Mouse (Mus musculus) testis, adult 2 months (tissue): ENCODE measurements around the gene Gsdme. TPM values are rescaled to one million over a fixed set of nuclear protein-coding genes. Genes with fewer than 3 reads are reported as not detected.

Experiments
- H3K27ac ChIP-seq: fragments of 200-500 bp; 2 replicates; pipeline ENCODE4 v1.5.1; 2012; ENCODE audit warnings: low read depth, low read length; ENCODE audit not compliant: control insufficient read depth, insufficient read depth
- H3K27me3 ChIP-seq: fragments of 200-500 bp; 2 replicates; pipeline ENCODE4 v1.6.1; 2012; ENCODE audit warnings: mild to moderate bottlenecking, low read length, moderate library complexity; ENCODE audit not compliant: control insufficient read depth, insufficient read depth
- H3K36me3 ChIP-seq: fragments of 200-500 bp; 2 replicates; pipeline ENCODE4 v1.6.1; 2012; ENCODE audit warnings: mild to moderate bottlenecking, low read length; ENCODE audit not compliant: control insufficient read depth, insufficient read depth
- H3K4me1 ChIP-seq: fragments of 200-500 bp; 2 replicates; pipeline ENCODE4 v1.6.1; 2012; ENCODE audit warnings: low read length; ENCODE audit not compliant: control insufficient read depth, insufficient read depth
- H3K4me3 ChIP-seq: fragments of 200-500 bp; 2 replicates; pipeline ENCODE4 v1.5.1; 2012; ENCODE audit warnings: low read depth, mild to moderate bottlenecking, low read length, moderate library complexity, mixed read lengths; ENCODE audit not compliant: control insufficient read depth
- CTCF ChIP-seq: fragments of 200-500 bp; IDR thresholded peaks from 2 replicates; pipeline ENCODE4 v1.5.1; 2012; ENCODE audit warnings: low read depth, mild to moderate bottlenecking, inconsistent platforms, low read length, moderate library complexity; ENCODE audit not compliant: control insufficient read depth, insufficient read depth, insufficient replicate concordance
- POLR2A ChIP-seq: fragments of 200-500 bp; IDR thresholded peaks from 2 replicates; pipeline ENCODE4 v1.6.1; 2012; ENCODE audit warnings: low read depth, mild to moderate bottlenecking, inconsistent platforms, low read length, moderate library complexity; ENCODE audit not compliant: control insufficient read depth
- polyA plus RNA-seq: library from polyadenylated mRNA; depleted of rRNA; stranded (reverse); fragments of >200 nt; gene quantifications from 2 replicates; pipeline ENCODE4 v1.2.3, GENCODE M21; 2012; rRNA removed

The Gsdme gene
- 1.5 and 1.9 TPM in 2 replicates for polyA plus RNA-seq

DNA sequence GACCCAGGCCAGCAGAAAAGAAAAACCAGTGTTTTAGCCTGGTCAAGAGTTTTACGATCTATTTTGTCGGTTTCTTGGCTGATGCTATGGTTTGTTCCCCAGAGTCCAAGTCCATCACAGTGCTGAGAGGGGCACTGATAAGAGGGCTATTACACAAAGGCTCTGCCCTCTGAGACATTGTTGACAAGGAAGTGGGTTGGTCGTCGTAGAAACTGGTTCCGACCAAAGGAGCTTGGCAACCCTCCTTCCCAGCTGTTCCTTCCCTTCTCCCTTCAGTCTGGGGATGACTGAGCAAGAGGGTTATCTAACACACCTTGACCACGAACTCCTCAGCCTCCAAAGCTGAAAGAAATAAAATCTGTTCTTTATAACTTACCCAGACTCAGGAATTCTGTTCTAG, at the start of gene Gsdme:
TSS of gene Gsdme (minus strand) at position 193 of the 400 bp plus-strand sequence.
- no peaks in the 10 kb centered on the region for H3K36me3 ChIP-seq
- H3K27ac ChIP-seq, result no peak within 1 kb of the TSS
- H3K4me1 ChIP-seq, result peaks cover 22% of the 10 kb centered on the region
- no peak for TF ChIP-seq CTCF
- TF ChIP-seq POLR2A, result no peak
- peak within 1 kb of the TSS; percentile 50 for H3K4me3 ChIP-seq
- no peaks in the 10 kb centered on the region for H3K27me3 ChIP-seq

DNA sequence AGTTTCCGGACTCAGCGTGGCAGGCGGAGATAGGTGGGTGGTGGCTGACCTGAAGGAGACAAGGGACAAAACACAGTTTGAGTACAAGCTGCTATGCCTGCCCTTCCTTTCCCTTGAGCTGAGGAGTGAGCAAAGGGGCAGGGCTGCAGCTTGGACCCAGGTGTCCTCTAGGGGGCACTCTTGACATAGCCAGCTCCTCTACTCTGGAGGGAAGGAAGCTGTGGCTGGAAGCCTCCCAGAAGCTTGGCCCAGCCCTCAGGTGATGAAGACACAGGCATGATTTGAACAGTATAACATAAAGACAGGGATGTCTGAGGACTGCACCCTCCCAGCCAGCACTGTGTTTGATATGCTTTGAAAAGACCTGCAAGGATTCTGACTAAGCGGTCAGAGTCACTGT, 49.0 kb upstream of the Gsdme start:
- Histone ChIP-seq H3K27me3 (no peaks in the 10 kb centered on the region), H3K4me3 (no peak overlapping the region), H3K4me1 (no peaks in the 10 kb centered on the region), H3K27ac (no peak overlapping the region), H3K36me3 (no peaks in the 10 kb centered on the region)
- TF ChIP-seq POLR2A (no peak), CTCF (peak; percentile 82; the same call in 1 of the 2 replicates)

DNA sequence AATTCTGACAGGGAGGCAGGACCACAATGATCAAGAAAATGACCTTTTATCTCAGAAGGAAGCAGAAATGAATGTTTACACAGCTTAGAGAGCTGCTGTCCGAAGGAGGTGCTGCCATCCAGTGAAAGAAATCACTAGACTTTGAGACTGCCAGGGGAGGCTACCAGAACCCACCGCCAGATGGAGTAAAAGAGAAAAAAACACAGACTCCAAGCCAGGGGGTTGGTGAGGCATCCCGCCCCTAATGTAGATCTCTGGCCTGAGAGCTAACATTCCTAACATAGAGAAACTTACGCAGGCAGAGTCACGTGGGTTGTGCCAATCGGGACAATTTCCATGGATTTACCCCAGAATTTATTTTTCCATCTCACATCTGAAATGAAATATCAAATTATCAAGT, 45.4 kb upstream of the Gsdme start:
- no peak overlapping the region for H3K4me3 ChIP-seq
- H3K27me3 ChIP-seq, result no peaks in the 10 kb centered on the region
- TF ChIP-seq CTCF (peak; percentile 17; the same call in 1 of the 2 replicates), POLR2A (no peak)
- H3K27ac ChIP-seq, result no peak overlapping the region
- no peaks in the 10 kb centered on the region for H3K4me1 ChIP-seq
- no peaks in the 10 kb centered on the region for H3K36me3 ChIP-seq

- Histone ChIP-seq H3K36me3 (no peaks in the 10 kb centered on the region), H3K4me3 (no peak overlapping the region), H3K4me1 (no peaks in the 10 kb centered on the region), H3K27me3 (no peaks in the 10 kb centered on the region), H3K27ac (no peak overlapping the region)
- TF ChIP-seq POLR2A, result no peak
- no peak for TF ChIP-seq CTCF
Measured at GRCm38 (mm10) chr6:50306625-50307024, 43.0 kb upstream of the Gsdme start.

- Histone ChIP-seq H3K27ac (no peak overlapping the region), H3K36me3 (no peaks in the 10 kb centered on the region), H3K4me1 (no peaks in the 10 kb centered on the region), H3K27me3 (no peaks in the 10 kb centered on the region), H3K4me3 (no peak overlapping the region)
- no peak for TF ChIP-seq POLR2A
- TF ChIP-seq CTCF, result peak; percentile 95
Measured at GRCm38 (mm10) chr6:50304949-50305491, 41.4 kb upstream of the Gsdme start.

DNA sequence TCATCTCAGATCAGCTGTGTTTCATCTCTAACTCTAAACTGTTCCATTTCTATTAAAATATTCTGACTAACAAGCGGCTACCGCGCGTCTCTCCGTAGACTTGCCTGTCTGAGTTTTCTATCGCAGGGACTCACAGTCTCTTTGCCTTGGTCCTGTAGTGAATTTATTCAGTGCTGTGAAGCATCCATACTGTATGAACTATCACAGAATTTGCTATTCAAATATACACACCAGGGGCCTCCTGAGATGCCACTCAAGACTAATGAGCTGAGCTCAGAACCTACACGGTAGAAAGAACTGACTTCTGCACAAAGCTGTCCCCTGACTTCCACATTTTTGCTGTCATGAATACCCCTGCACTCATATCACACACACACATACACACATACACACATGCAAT, 37.5 kb upstream of the Gsdme start:
- no peaks in the 10 kb centered on the region for H3K36me3 ChIP-seq
- H3K27me3 ChIP-seq, result no peaks in the 10 kb centered on the region
- no peak overlapping the region for H3K4me3 ChIP-seq
- no peak overlapping the region for H3K27ac ChIP-seq
- no peak for TF ChIP-seq CTCF
- H3K4me1 ChIP-seq, result no peaks in the 10 kb centered on the region

DNA sequence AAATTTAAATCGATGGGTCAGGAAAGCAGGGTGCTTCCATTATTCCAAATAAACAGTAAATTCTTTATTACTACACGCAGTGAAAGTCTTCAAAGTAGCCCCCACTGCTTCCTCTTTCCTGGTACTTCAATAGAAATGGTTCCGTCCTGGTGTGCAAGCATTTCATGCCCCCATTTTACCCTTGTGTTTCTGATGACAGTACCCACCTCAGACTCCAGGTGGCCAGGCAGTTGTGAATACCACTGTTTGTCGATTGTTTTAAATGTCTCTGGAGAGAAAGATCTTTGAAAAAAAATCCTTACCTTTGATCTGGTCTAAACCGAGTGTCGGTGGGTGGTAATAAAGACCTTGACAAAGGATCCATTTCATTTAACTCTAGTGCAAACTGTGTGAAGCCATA, 37.0 kb upstream of the Gsdme start:
- no peaks in the 10 kb centered on the region for H3K36me3 ChIP-seq
- H3K4me1 ChIP-seq, result no peaks in the 10 kb centered on the region
- no peak overlapping the region for H3K4me3 ChIP-seq
- no peak overlapping the region for H3K27ac ChIP-seq
- TF ChIP-seq POLR2A (no peak), CTCF (no peak)
- H3K27me3 ChIP-seq, result no peaks in the 10 kb centered on the region

- Histone ChIP-seq H3K36me3 (no peaks in the 10 kb centered on the region), H3K27ac (no peak overlapping the region), H3K4me3 (no peak overlapping the region), H3K4me1 (no peaks in the 10 kb centered on the region), H3K27me3 (no peaks in the 10 kb centered on the region)
- TF ChIP-seq CTCF, result no peak
- TF ChIP-seq POLR2A, result no peak
Measured at GRCm38 (mm10) chr6:50299071-50299470, 35.4 kb upstream of the Gsdme start.
